Mouse (Mus musculus): ENCODE results near the gene Phgdh. TPM values are rescaled to one million over a fixed set of nuclear protein-coding genes. Genes with fewer than 3 reads are reported as not detected.

Phgdh gene
- polyA plus RNA-seq, 1 experiment from 2014 or later: 239 TPM

GRCm38 (mm10) chr3:98339097-98339705 lies 589 bp downstream of the Phgdh start:
- peak; percentile 71 for ATAC-seq
- peak overlapping the region; percentile 63 for H3K4me3 ChIP-seq
- H3K27ac ChIP-seq: peak overlapping the region; percentile 45
- WGBS: 2% methylated on average over 45 of the region's 46 CpGs
- H3K36me3 ChIP-seq (ENCODE audit: poor library complexity, severe bottlenecking): 0 out of 2 replicates have a peak, but pooled peaks cover under 1% of the 10 kb centered on the region
- H3K9me3 ChIP-seq (replicated peaks): no peaks in the 10 kb centered on the region
- H3K9ac ChIP-seq: peak overlapping the region; percentile 80
- peaks cover 41% of the 10 kb centered on the region for H3K4me1 ChIP-seq
- peak overlapping the region; percentile 93 for H3K4me2 ChIP-seq
- no peaks in the 10 kb centered on the region for H3K27me3 ChIP-seq

- peak overlapping the region; percentile 80 for H3K9ac ChIP-seq
- peak; percentile 33 for ATAC-seq
- peaks cover 41% of the 10 kb centered on the region for H3K4me1 ChIP-seq
- 0 out of 2 replicates have a peak, but pooled peaks cover 3% of the 10 kb centered on the region for H3K36me3 ChIP-seq (ENCODE audit: poor library complexity, severe bottlenecking)
- WGBS: 3% methylated on average over 15 of the region's 15 CpGs
- H3K4me2 ChIP-seq: peak overlapping the region; percentile 93
- 0 out of 2 replicates have a peak overlapping the region, but pooled peaks have one; percentile 45 for H3K27ac ChIP-seq
- peak overlapping the region; percentile 63 for H3K4me3 ChIP-seq
- no peaks in the 10 kb centered on the region for H3K27me3 ChIP-seq
- no peaks in the 10 kb centered on the region for H3K9me3 ChIP-seq (replicated peaks)
Measured at GRCm38 (mm10) chr3:98338584-98339041, 1.2 kb downstream of the Phgdh start.

GRCm38 (mm10) chr3:98336661-98337654 lies 2.8 kb downstream of the Phgdh start:
- no peak; the same call in 1 of the 2 replicates for ATAC-seq
- peak overlapping the region; percentile 93 for H3K4me2 ChIP-seq
- 65% methylated on average over 22 of the region's 22 CpGs for WGBS
- peak overlapping the region; percentile 40; the same call in 1 of the 2 replicates for H3K9ac ChIP-seq
- H3K9me3 ChIP-seq (replicated peaks): no peaks in the 10 kb centered on the region
- H3K27me3 ChIP-seq: no peaks in the 10 kb centered on the region
- no peak overlapping the region for H3K27ac ChIP-seq
- peak overlapping the region; percentile 63; the same call in 1 of the 2 replicates for H3K4me3 ChIP-seq
- peaks cover 41% of the 10 kb centered on the region for H3K4me1 ChIP-seq
- peaks cover 17% of the 10 kb centered on the region for H3K36me3 ChIP-seq (ENCODE audit: poor library complexity, severe bottlenecking)

GRCm38 (mm10) chr3:98335886-98336285 lies 3.9 kb downstream of the Phgdh start:
- H3K27me3 ChIP-seq: no peaks in the 10 kb centered on the region
- H3K27ac ChIP-seq: 0 out of 2 replicates have a peak overlapping the region, but pooled peaks have one; percentile 3
- H3K9me3 ChIP-seq (replicated peaks): no peaks in the 10 kb centered on the region
- peak overlapping the region; percentile 93; the same call in 1 of the 2 replicates for H3K4me2 ChIP-seq
- no peak overlapping the region for H3K4me3 ChIP-seq
- peak overlapping the region; percentile 18; the same call in 1 of the 2 replicates for H3K9ac ChIP-seq
- WGBS: 81% methylated on average over 7 of the region's 7 CpGs
- peaks cover 26% of the 10 kb centered on the region for H3K36me3 ChIP-seq (ENCODE audit: poor library complexity, severe bottlenecking)
- no peak for ATAC-seq
- peaks cover 41% of the 10 kb centered on the region for H3K4me1 ChIP-seq

- Histone ChIP-seq H3K36me3 (ENCODE audit: poor library complexity, severe bottlenecking) (peaks cover 28% of the 10 kb centered on the region), H3K9ac (no peak overlapping the region), H3K27ac (no peak overlapping the region), H3K4me2 (no peak overlapping the region), H3K27me3 (no peaks in the 10 kb centered on the region), H3K4me3 (no peak overlapping the region), H3K9me3 (replicated peaks) (no peaks in the 10 kb centered on the region), H3K4me1 (peaks cover 41% of the 10 kb centered on the region)
- ATAC-seq: no peak
Measured at GRCm38 (mm10) chr3:98335331-98335730, 4.5 kb downstream of the Phgdh start.

GRCm38 (mm10) chr3:98334010-98334409 lies 5.8 kb downstream of the Phgdh start:
- Histone ChIP-seq H3K36me3 (ENCODE audit: poor library complexity, severe bottlenecking) (peaks cover 34% of the 10 kb centered on the region), H3K9ac (no peak overlapping the region), H3K4me3 (no peak overlapping the region), H3K9me3 (replicated peaks) (no peaks in the 10 kb centered on the region), H3K27ac (no peak overlapping the region), H3K4me2 (no peak overlapping the region), H3K4me1 (peaks cover 38% of the 10 kb centered on the region), H3K27me3 (no peaks in the 10 kb centered on the region)
- no peak for ATAC-seq
- 85% methylated on average over 2 of the region's 2 CpGs for WGBS

- H3K9ac ChIP-seq: no peak overlapping the region
- WGBS: 72% methylated on average over 9 of the region's 9 CpGs
- no peak for ATAC-seq
Measured at GRCm38 (mm10) chr3:98324235-98324634, 15.6 kb downstream of the Phgdh start.

GRCm38 (mm10) chr3:98322209-98322608 lies 17.6 kb downstream of the Phgdh start:
- no peak for ATAC-seq

More at GRCm38 (mm10) chr3:98324235-98324634, 15.6 kb downstream of the Phgdh start:
- no peak overlapping the region for H3K27ac ChIP-seq
- H3K27me3 ChIP-seq: no peaks in the 10 kb centered on the region
- peaks cover 82% of the 10 kb centered on the region for H3K36me3 ChIP-seq (ENCODE audit: poor library complexity, severe bottlenecking)
- H3K4me1 ChIP-seq: peaks cover 11% of the 10 kb centered on the region
- no peak overlapping the region for H3K4me2 ChIP-seq
- H3K4me3 ChIP-seq: no peak overlapping the region
- H3K9me3 ChIP-seq (replicated peaks): no peaks in the 10 kb centered on the region

GRCm38 (mm10) chr3:98319190-98319589 lies 20.6 kb downstream of the Phgdh start:
- Histone ChIP-seq H3K4me3 (no peak overlapping the region), H3K9me3 (replicated peaks) (no peaks in the 10 kb centered on the region), H3K36me3 (ENCODE audit: poor library complexity, severe bottlenecking) (peaks cover 51% of the 10 kb centered on the region), H3K27me3 (no peaks in the 10 kb centered on the region), H3K4me2 (no peak overlapping the region), H3K4me1 (peaks cover 38% of the 10 kb centered on the region), H3K27ac (peak overlapping the region; percentile 81), H3K9ac (no peak overlapping the region)
- 3% methylated on average over 2 of the region's 2 CpGs for WGBS
- peak; percentile 82 for ATAC-seq

More at GRCm38 (mm10) chr3:98322209-98322608, 17.6 kb downstream of the Phgdh start:
- Histone ChIP-seq H3K9me3 (replicated peaks) (no peaks in the 10 kb centered on the region), H3K4me2 (no peak overlapping the region), H3K4me1 (peaks cover 31% of the 10 kb centered on the region), H3K27me3 (no peaks in the 10 kb centered on the region), H3K27ac (no peak overlapping the region), H3K9ac (no peak overlapping the region), H3K36me3 (ENCODE audit: poor library complexity, severe bottlenecking) (peaks cover 75% of the 10 kb centered on the region), H3K4me3 (no peak overlapping the region)
- 94% methylated on average over 5 of the region's 5 CpGs for WGBS

- H3K4me2 ChIP-seq: no peak overlapping the region
- ATAC-seq: no peak
- H3K27ac ChIP-seq: peak overlapping the region; percentile 68
- no peak overlapping the region for H3K9ac ChIP-seq
- H3K9me3 ChIP-seq (replicated peaks): no peaks in the 10 kb centered on the region
- H3K4me1 ChIP-seq: peaks cover 38% of the 10 kb centered on the region
- H3K4me3 ChIP-seq: no peak overlapping the region
- H3K27me3 ChIP-seq: no peaks in the 10 kb centered on the region
- peaks cover 39% of the 10 kb centered on the region for H3K36me3 ChIP-seq (ENCODE audit: poor library complexity, severe bottlenecking)
- WGBS: 47% methylated on average over 3 of the region's 3 CpGs
Measured at GRCm38 (mm10) chr3:98317143-98317542, 22.6 kb downstream of the Phgdh start.

- Histone ChIP-seq H3K27me3 (no peaks in the 10 kb centered on the region), H3K36me3 (ENCODE audit: poor library complexity, severe bottlenecking) (peaks cover 24% of the 10 kb centered on the region), H3K27ac (no peak overlapping the region), H3K9ac (no peak overlapping the region), H3K4me2 (no peak overlapping the region), H3K4me3 (no peak overlapping the region), H3K4me1 (peaks cover 36% of the 10 kb centered on the region), H3K9me3 (replicated peaks) (no peaks in the 10 kb centered on the region)
- 92% methylated on average over 2 of the region's 2 CpGs for WGBS
- no peak for ATAC-seq
Measured at GRCm38 (mm10) chr3:98315181-98315580, 24.6 kb downstream of the Phgdh start.
